Mouse (Mus musculus): ENCODE results near the gene Miga2. TPM values are rescaled to one million over a fixed set of nuclear protein-coding genes. Genes with fewer than 3 reads are reported as not detected.
A peak's percentile ranks its signal among the peaks of the same experiment; 100 is the strongest.
"Not testable (repeated sequence)": the region's sequence is repeated elsewhere in the genome, so short reads cannot be mapped to it uniquely, and the experiment has no call there.

The Miga2 gene
- total RNA-seq, 2 experiments from 2014 or later: 120 to 124 TPM

DNA sequence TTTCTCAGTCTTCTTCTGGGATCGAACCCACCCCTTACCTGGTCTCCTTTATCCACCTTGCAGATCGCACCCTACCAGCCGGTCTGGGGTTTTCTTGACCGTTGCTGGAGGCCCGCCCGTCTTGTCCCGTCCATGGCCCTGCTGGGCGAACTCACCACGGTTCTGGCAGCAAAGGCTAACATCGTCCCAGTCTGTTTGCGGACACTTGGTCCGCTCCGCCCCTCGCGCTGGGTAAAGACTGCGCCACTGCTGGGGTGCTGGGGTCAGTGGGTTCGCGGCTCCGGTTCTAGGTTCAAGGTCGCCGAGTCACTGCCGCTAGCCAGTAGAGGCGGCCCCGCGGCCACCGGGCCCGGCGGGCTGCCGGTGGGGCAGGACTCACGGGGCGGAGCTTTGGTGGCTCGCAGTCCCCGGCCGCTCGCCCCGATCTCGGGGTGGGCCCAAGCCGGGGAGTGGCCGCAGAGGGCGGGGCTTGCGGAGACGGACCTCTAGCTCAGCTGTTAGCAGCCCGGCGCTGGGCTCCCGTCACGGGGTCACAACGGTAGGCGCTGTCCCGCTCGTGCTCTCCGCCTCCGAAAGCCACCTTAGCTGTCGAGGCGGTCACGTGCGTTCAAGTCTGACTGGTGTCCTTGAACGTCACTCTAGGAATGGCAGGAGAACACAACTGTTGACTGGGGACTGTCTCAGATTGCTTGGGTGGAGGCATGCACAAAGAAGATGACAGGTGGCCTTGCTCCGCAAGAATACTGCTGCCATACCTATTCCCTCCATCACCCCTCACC lies 51.3 kb downstream of the Miga2 start, which contains the start of gene Crat:
TSS of gene Crat (minus strand) at position 657 of the 779 bp plus-strand sequence.
- DNase-seq (ENCODE audit: low spot score in 2 of 2): peak; percentile 92 to 95
- intact Hi-C loops (cut with DNase I): no loop called here

- intact Hi-C loops (cut with DNase I): no loop called here
- peak; percentile 93 to 94 for DNase-seq (ENCODE audit: low spot score in 2 of 2)
Measured at GRCm38 (mm10) chr2:30415936-30416648, 52.1 kb downstream of the Miga2 start, which contains the start of gene Ptpa. Gene Ptpa, plus strand, starts transcription at chr2:30416039.

- intact Hi-C loops (cut with DNase I): no loop called here
- no peak for DNase-seq (ENCODE audit: low spot score in 2 of 2)
Measured at GRCm38 (mm10) chr2:30416649-30416965, 52.6 kb downstream of the Miga2 start.

DNA sequence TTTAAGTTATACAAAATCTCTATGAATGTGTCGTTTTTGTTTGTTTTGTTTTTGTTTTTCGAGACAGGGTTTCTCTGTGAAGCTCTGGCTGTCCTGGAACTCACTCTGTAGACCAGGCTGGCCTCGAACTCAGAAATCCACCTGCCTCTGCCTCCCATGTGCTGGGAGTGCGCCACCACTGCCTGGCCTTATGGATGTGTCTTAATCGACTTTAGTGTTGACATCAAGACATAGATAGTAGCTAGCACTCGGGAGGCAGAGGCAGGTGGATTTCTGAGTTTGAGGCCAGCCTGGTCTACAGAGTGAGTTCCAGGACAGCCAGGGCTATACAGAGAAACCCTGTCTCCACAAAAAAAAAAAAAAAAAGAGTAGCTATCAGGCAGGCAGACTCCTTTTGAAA lies 53.1 kb downstream of the Miga2 start:
- intact Hi-C loops (cut with DNase I); DNase-seq (ENCODE audit: low spot score in 2 of 2): not testable (repeated sequence)

DNA sequence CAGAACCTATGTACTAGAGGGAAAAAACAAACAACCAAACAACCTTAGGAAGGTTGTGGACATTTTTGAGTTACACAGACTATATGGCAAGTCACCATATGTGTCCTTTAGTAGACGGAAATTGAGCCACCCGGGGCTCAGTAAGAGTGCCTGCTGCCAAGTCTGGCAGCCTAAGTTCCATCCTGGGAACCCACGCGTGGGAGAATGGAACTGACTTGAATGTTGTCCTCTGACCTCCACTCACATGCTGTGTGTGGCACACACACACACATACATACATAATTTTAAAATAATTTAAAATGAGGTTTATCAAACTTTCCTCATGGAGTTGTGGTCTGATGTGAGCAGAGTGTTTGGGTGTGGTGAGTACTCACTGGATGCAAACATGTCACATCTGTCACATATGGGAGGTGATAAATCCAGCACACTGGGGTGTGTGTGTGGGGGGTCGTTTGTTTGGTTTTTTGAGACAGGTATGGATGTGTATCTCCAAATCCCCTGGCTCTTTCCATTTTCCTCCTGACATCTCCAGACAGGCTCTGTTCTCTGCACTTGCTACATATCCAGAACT lies 53.6 kb downstream of the Miga2 start:
- intact Hi-C loops (cut with DNase I): no loop called here
- DNase-seq (ENCODE audit: low spot score in 2 of 2): no peak

GRCm38 (mm10) chr2:30418259-30418658 lies 54.2 kb downstream of the Miga2 start:
- no peak for DNase-seq (ENCODE audit: low spot score in 2 of 2)
- intact Hi-C loops (cut with DNase I): no loop called here

DNA sequence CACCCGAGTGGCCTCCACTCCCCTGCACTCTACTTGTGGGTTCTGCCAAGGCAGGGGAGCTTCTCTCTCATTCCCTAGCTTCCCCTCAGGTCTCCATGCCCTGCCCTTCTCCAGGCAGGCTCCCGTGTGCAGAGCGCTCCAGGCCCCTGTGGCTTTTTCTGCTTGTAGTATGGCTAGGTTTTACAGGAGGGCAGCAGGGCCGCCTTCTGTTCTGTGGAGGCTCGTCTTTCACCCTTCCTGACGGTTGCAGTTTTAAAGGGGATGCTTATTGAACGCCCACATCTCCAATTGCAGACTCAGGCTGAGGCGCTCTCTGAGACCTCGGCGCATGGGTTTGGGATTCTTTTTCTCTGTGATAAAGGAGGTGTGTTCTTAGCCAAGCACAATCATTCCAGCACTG lies 55.1 kb downstream of the Miga2 start:
- intact Hi-C loops (cut with DNase I): no loop called here
- no peak for DNase-seq (ENCODE audit: low spot score in 2 of 2)

DNA sequence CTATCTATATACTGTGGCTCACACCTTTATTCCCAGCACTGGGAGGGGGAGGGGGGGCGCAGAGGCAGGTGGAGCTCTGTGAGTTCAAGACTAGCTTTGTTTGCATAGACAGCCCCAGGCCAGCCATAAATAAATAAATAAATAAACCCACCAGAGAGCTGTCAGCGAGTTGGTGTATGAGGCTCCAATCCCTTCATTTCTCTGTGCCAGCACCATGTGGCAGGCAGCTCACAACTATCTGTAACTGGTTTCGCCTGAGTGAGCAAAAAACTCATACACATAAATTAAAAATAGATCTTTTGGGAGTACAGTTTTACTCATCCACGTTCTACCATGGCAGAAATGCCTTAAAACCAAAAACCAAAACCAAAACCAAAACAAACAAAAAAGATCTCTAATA lies 57.4 kb downstream of the Miga2 start:
- intact Hi-C loops (cut with DNase I): no loop called here
- DNase-seq (ENCODE audit: low spot score in 2 of 2): peak in 1 of 2 experiments; percentile 44

DNA sequence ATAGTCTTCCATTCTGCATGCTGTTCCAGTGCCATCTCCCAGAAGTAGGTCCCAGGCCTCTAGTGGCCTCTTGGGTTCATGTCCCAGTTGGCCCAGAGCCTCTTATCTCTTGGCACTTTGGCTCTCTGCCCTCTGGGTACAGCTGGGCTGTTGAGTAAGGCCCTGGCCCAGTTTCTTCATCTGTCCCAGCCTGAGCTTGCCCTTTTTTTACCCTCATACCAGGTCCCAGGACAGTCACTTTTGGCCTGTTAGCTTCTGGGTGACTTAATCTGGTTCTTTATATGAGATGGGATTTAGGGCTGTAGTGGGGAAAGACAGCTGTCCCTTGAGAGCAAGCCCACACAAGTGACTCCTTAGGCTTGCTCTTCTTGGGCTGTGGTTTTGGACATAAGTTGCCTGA lies 65.1 kb downstream of the Miga2 start:
- no peak for DNase-seq (ENCODE audit: low spot score in 2 of 2)
- intact Hi-C loops (cut with DNase I): no loop called here

Small RNA genes within 50 kb of the gene (microRNA-seq; reads per million reads assigned to microRNA genes)
- 0 reads per million in 2 experiments for gene Gm47292

Other genes with a start within 250 kb of the Miga2 start
- gene Zer1, start 239.6 kb upstream of the Miga2 start, total RNA-seq (2021): 100 to 1,000 TPM; 152 TPM
- 10 to 100 TPM; 51.3 to 58.4 TPM for gene Tbc1d13, start 230.5 kb upstream of the Miga2 start, total RNA-seq (2021)
- gene Endog, start 192.7 kb upstream of the Miga2 start, total RNA-seq (2021): 10 to 100 TPM; 20.4 to 21.8 TPM
- gene Spout1, start 185.8 kb upstream of the Miga2 start, total RNA-seq (2021): 10 to 100 TPM; 34.7 to 36.9 TPM
- 10 to 100 TPM; 12.2 to 16.7 TPM for gene Kyat1, start 158.4 kb upstream of the Miga2 start, total RNA-seq (2021)
- gene Lrrc8a, start 126.5 kb upstream of the Miga2 start, total RNA-seq (2021): 10 to 100 TPM; 53.9 to 59.8 TPM
- gene Gm28035, start 123.7 kb upstream of the Miga2 start, total RNA-seq (2021): 10 to 100 TPM in 1 of 2 experiments, 1 to 10 TPM in 1; 9.9 to 12.3 TPM
- gene Phyhd1, start 98.0 kb upstream of the Miga2 start, total RNA-seq (2021): 10 to 100 TPM; 18.8 to 19.7 TPM
- 1 to 10 TPM in 1 of 2 experiments, not detected in 1; 1.3 TPM for gene Gm28038, start 83.2 kb upstream of the Miga2 start, total RNA-seq (2021)
- 10 to 100 TPM; 23.7 to 26.3 TPM for gene Dolk, start 77.9 kb upstream of the Miga2 start, total RNA-seq (2021)
- gene Nup188, start 77.8 kb upstream of the Miga2 start, total RNA-seq (2021): 10 to 100 TPM; 21.6 to 22.6 TPM
- gene Sh3glb2, start 4.9 kb upstream of the Miga2 start, total RNA-seq (2021): 100 to 1,000 TPM; 277 to 301 TPM
- 10 to 100 TPM; 27.5 to 29.2 TPM for gene Dolpp1, start 28.0 kb downstream of the Miga2 start, total RNA-seq (2021)
- gene Crat, start 51.6 kb downstream of the Miga2 start, total RNA-seq (2021): 10 to 100 TPM; 48.4 to 50.7 TPM
- gene Ptpa, start 51.8 kb downstream of the Miga2 start, total RNA-seq (2021): 100 to 1,000 TPM; 172 to 174 TPM
- 10 to 100 TPM; 16.0 to 18.4 TPM for gene Ier5l, start 110.0 kb downstream of the Miga2 start, total RNA-seq (2021)
- gene Cstad, start 230.8 kb downstream of the Miga2 start, total RNA-seq (2021): 1 to 10 TPM; 4.2 to 5.5 TPM